Mouse (Mus musculus) MEL (cell line): Measurements from ENCODE around the gene Gga3. TPM values are rescaled to one million over a fixed set of nuclear protein-coding genes. Genes with fewer than 3 reads are reported as not detected.

Source experiments
- DNase-seq: peaks from one replicate; pipeline ENCODE4 v3.0.0; 2011; ENCODE audit warnings: low read depth, low spot score
- H3K27ac ChIP-seq: 2 replicates; pipeline ENCODE4 v1.5.1; 2012; ENCODE audit warnings: low read depth, mild to moderate bottlenecking, control low read depth, low read length, moderate library complexity; ENCODE audit not compliant: control insufficient read depth
- H3K27me3 ChIP-seq, 2 experiments: fragments of 150-350 bp in 1 of 2; sonication (generic) in 1 of 2; 2 replicates each; pipeline ENCODE4 v1.6.1; 2012; ENCODE audit warnings: low read length in 2 of 2, mild to moderate bottlenecking in 2 of 2, improper control_type of control experiment in 1 of 2, moderate library complexity in 1 of 2; ENCODE audit not compliant: insufficient read depth in 2 of 2, control insufficient read depth in 1 of 2
- H3K36me3 ChIP-seq, 2 experiments: 2 replicates each; pipeline ENCODE4 v1.6.1; 2012 to 2014; ENCODE audit warnings: low read length in 2 of 2, improper control_type of control experiment in 1 of 2, inconsistent platforms in 1 of 2, mild to moderate bottlenecking in 1 of 2; ENCODE audit not compliant: insufficient read depth in 2 of 2, control insufficient read depth in 1 of 2
- H3K4me1 ChIP-seq, 2 experiments: fragments of 150-350 bp in 1 of 2; sonication (generic) in 1 of 2; 2 replicates each; pipeline ENCODE4 v1.6.1; 2012; ENCODE audit warnings: low read length in 2 of 2, improper control_type of control experiment in 1 of 2, mild to moderate bottlenecking in 1 of 2; ENCODE audit not compliant: insufficient read depth in 2 of 2, control insufficient read depth in 1 of 2
- H3K4me3 ChIP-seq, 2 experiments: fragments of 150-350 bp in 1 of 2; sonication (generic) in 1 of 2; 2 replicates each; pipeline ENCODE4 v1.5.1; 2012; ENCODE audit warnings: low read depth in 2 of 2, low read length in 2 of 2, mild to moderate bottlenecking in 2 of 2, moderate library complexity in 2 of 2, control low read depth in 1 of 2, improper control_type of control experiment in 1 of 2; ENCODE audit not compliant: control insufficient read depth in 1 of 2, insufficient read depth in 1 of 2
- H3K79me2 ChIP-seq: 2 replicates; pipeline ENCODE4 v1.6.1; 2012; ENCODE audit warnings: mild to moderate bottlenecking, low read length, moderate library complexity; ENCODE audit not compliant: control insufficient read depth, poor library complexity, insufficient read depth
- H3K9ac ChIP-seq: 2 replicates; pipeline ENCODE4 v1.6.1; 2012; ENCODE audit warnings: low read depth, mild to moderate bottlenecking, control low read depth, low read length, moderate library complexity; ENCODE audit not compliant: control insufficient read depth, poor library complexity, severe bottlenecking
- H3K9me3 ChIP-seq: fragments of 150-350 bp; sonication (generic); replicated peaks from 2 replicates; pipeline ENCODE4 v1.6.1; 2012; ENCODE audit warnings: mild to moderate bottlenecking, low read length, improper control_type of control experiment, moderate library complexity; ENCODE audit not compliant: insufficient read depth
- BHLHE40 ChIP-seq: IDR thresholded peaks from 2 replicates; pipeline ENCODE4 v1.6.1; 2012; ENCODE audit warnings: low read depth, mild to moderate bottlenecking, inconsistent platforms, low read length, improper control_type of control experiment, borderline replicate concordance
- CHD1 ChIP-seq: IDR thresholded peaks from 2 replicates; pipeline ENCODE4 v1.6.1; 2012; ENCODE audit warnings: low read depth, mild to moderate bottlenecking, inconsistent platforms, low read length, improper control_type of control experiment
- CHD2 ChIP-seq: IDR thresholded peaks from 2 replicates; pipeline ENCODE4 v1.6.1; 2011; ENCODE audit warnings: low read length, improper control_type of control experiment
- CTCF ChIP-seq, 3 experiments: IDR thresholded peaks in 2 of 3; conservative IDR thresholded peaks in 1 of 3; 2 replicates each; pipeline ENCODE4 v1.5.1; 2011 to 2012; ENCODE audit warnings: low read length in 3 of 3, low read depth in 2 of 3, mild to moderate bottlenecking in 2 of 3, improper control_type of control experiment in 1 of 3, inconsistent platforms in 1 of 3, mixed read lengths in 1 of 3, moderate library complexity in 1 of 3; ENCODE audit not compliant: control insufficient read depth in 1 of 3, insufficient read depth in 1 of 3, poor library complexity in 1 of 3, severe bottlenecking in 1 of 3
- E2F4 ChIP-seq: IDR thresholded peaks from 2 replicates; pipeline ENCODE4 v1.6.1; 2011; ENCODE audit warnings: low read depth, low read length, improper control_type of control experiment, borderline replicate concordance
- ELF1 ChIP-seq: IDR thresholded peaks from 2 replicates; pipeline ENCODE4 v1.6.1; 2014; ENCODE audit warnings: low read depth, mild to moderate bottlenecking, inconsistent platforms, low read length, improper control_type of control experiment, moderate library complexity
- EP300 ChIP-seq, 2 experiments: IDR thresholded peaks; 2 replicates each; pipeline ENCODE4 v1.6.1; 2011; ENCODE audit warnings: improper control_type of control experiment in 2 of 2, low read length in 2 of 2, low read depth in 1 of 2, mild to moderate bottlenecking in 1 of 2
- ETS1 ChIP-seq: IDR thresholded peaks from 2 replicates; pipeline ENCODE4 v1.6.1; 2012; ENCODE audit warnings: low read depth, mild to moderate bottlenecking, inconsistent platforms, low read length, improper control_type of control experiment, moderate library complexity
- GATA1 ChIP-seq: IDR thresholded peaks from 2 replicates; pipeline ENCODE4 v1.6.1; 2011; ENCODE audit warnings: low read depth, low read length, improper control_type of control experiment
- HCFC1 ChIP-seq: IDR thresholded peaks from 2 replicates; pipeline ENCODE4 v1.6.1; 2012; ENCODE audit warnings: low read depth, mild to moderate bottlenecking, inconsistent platforms, low read length, improper control_type of control experiment, moderate library complexity
- JUND ChIP-seq: IDR thresholded peaks from 2 replicates; pipeline ENCODE4 v1.6.1; 2011; ENCODE audit warnings: low read depth, mild to moderate bottlenecking, improper control_type of control experiment, low read length
- MAFK ChIP-seq: IDR thresholded peaks from 2 replicates; pipeline ENCODE4 v1.6.1; 2011; ENCODE audit warnings: low read depth, mild to moderate bottlenecking, low read length, improper control_type of control experiment, borderline replicate concordance
- MAX ChIP-seq: IDR thresholded peaks from 2 replicates; pipeline ENCODE4 v1.6.1; 2011; ENCODE audit warnings: low read length, improper control_type of control experiment
- MAZ ChIP-seq: IDR thresholded peaks from 2 replicates; pipeline ENCODE4 v1.6.1; 2012; ENCODE audit warnings: low read depth, mild to moderate bottlenecking, inconsistent platforms, low read length, improper control_type of control experiment
- MEF2A ChIP-seq: IDR thresholded peaks from 2 replicates; pipeline ENCODE4 v1.6.1; 2014; ENCODE audit warnings: low read depth, mild to moderate bottlenecking, inconsistent platforms, low read length, improper control_type of control experiment; ENCODE audit not compliant: poor library complexity, insufficient replicate concordance, severe bottlenecking; ENCODE audit errors: extremely low read depth
- MXI1 ChIP-seq: IDR thresholded peaks from 2 replicates; pipeline ENCODE4 v1.6.1; 2011; ENCODE audit warnings: mild to moderate bottlenecking, low read depth, low read length, improper control_type of control experiment
- MYB ChIP-seq: IDR thresholded peaks from 2 replicates; pipeline ENCODE4 v1.6.1; 2011; ENCODE audit warnings: mild to moderate bottlenecking, low read depth, low read length, improper control_type of control experiment
- MYC ChIP-seq: IDR thresholded peaks from 2 replicates; pipeline ENCODE4 v1.6.1; 2011; ENCODE audit warnings: low read depth, mild to moderate bottlenecking, low read length, improper control_type of control experiment, moderate library complexity
- NELFE ChIP-seq: IDR thresholded peaks from 2 replicates; pipeline ENCODE4 v1.6.1; 2011; ENCODE audit warnings: low read depth, low read length, improper control_type of control experiment
- NRF1 ChIP-seq: IDR thresholded peaks from 2 replicates; pipeline ENCODE4 v1.6.1; 2014; ENCODE audit warnings: low read depth, mild to moderate bottlenecking, inconsistent platforms, low read length, improper control_type of control experiment, moderate library complexity; ENCODE audit not compliant: poor library complexity, insufficient read depth, severe bottlenecking
- POLR2A ChIP-seq, 2 experiments: IDR thresholded peaks; 2 replicates each; pipeline ENCODE4 v1.6.1; 2011 to 2012; ENCODE audit warnings: low read length in 2 of 2, mild to moderate bottlenecking in 2 of 2, control low read depth in 1 of 2, improper control_type of control experiment in 1 of 2, low read depth in 1 of 2, moderate library complexity in 1 of 2; ENCODE audit not compliant: control insufficient read depth in 1 of 2, insufficient read depth in 1 of 2, poor library complexity in 1 of 2
- POLR2AphosphoS2 ChIP-seq: IDR thresholded peaks from 2 replicates; pipeline ENCODE4 v1.6.1; 2011; ENCODE audit warnings: low read length, improper control_type of control experiment
- POLR2AphosphoS5 ChIP-seq: IDR thresholded peaks from 2 replicates; pipeline ENCODE4 v1.6.1; 2012; ENCODE audit warnings: low read depth, borderline replicate concordance, mild to moderate bottlenecking, inconsistent platforms, low read length, moderate library complexity, mixed read lengths
- RCOR1 ChIP-seq: IDR thresholded peaks from 2 replicates; pipeline ENCODE4 v1.6.1; 2012; ENCODE audit warnings: low read depth, mild to moderate bottlenecking, inconsistent platforms, low read length, improper control_type of control experiment
- SIN3A ChIP-seq: IDR thresholded peaks from 2 replicates; pipeline ENCODE4 v1.6.1; 2012; ENCODE audit warnings: low read length, improper control_type of control experiment, inconsistent platforms
- TAL1 ChIP-seq: IDR thresholded peaks from 2 replicates; pipeline ENCODE4 v1.6.1; 2012; ENCODE audit warnings: mild to moderate bottlenecking, inconsistent platforms, low read length, moderate library complexity, mixed read lengths
- TBP ChIP-seq: IDR thresholded peaks from 2 replicates; pipeline ENCODE4 v1.8.0; 2011; ENCODE audit warnings: low read depth, low read length, improper control_type of control experiment
- TCF12 ChIP-seq: IDR thresholded peaks from 2 replicates; pipeline ENCODE4 v1.6.1; 2014; ENCODE audit warnings: low read depth, mild to moderate bottlenecking, inconsistent platforms, low read length, improper control_type of control experiment, moderate library complexity
- UBTF ChIP-seq: IDR thresholded peaks from 2 replicates; pipeline ENCODE4 v1.6.1; 2012; ENCODE audit warnings: low read depth, mild to moderate bottlenecking, inconsistent platforms, low read length, improper control_type of control experiment, moderate library complexity, borderline replicate concordance; ENCODE audit not compliant: insufficient read depth
- USF1 ChIP-seq: IDR thresholded peaks from 2 replicates; pipeline ENCODE4 v1.6.1; 2014; ENCODE audit warnings: low read depth, mild to moderate bottlenecking, inconsistent platforms, low read length, improper control_type of control experiment, moderate library complexity
- ZC3H11A ChIP-seq: IDR thresholded peaks from 2 replicates; pipeline ENCODE4 v1.6.1; 2012; ENCODE audit warnings: low read depth, mild to moderate bottlenecking, inconsistent platforms, low read length, improper control_type of control experiment
- ZKSCAN1 ChIP-seq: IDR thresholded peaks from 2 replicates; pipeline ENCODE4 v1.6.1; 2012; ENCODE audit warnings: low read depth, mild to moderate bottlenecking, inconsistent platforms, low read length, improper control_type of control experiment, moderate library complexity
- ZMIZ1 ChIP-seq: IDR thresholded peaks from 2 replicates; pipeline ENCODE4 v1.6.1; 2012; ENCODE audit warnings: low read depth, mild to moderate bottlenecking, inconsistent platforms, low read length, improper control_type of control experiment, moderate library complexity
- ZNF384 ChIP-seq: IDR thresholded peaks from 2 replicates; pipeline ENCODE4 v1.6.1; 2012; ENCODE audit warnings: low read depth, mild to moderate bottlenecking, inconsistent platforms, low read length, improper control_type of control experiment
- polyA plus RNA-seq, 2 experiments: library from polyadenylated mRNA; stranded (reverse) in 1 of 2; unstranded in 1 of 2; fragments of >175 nt in 1 of 2; fragments of >200 nt in 1 of 2; gene quantifications; 2 replicates each; pipeline versions ENCODE4 v1.2.1 to v1.2.4; 2012; ENCODE audit warnings: low replicate concordance in 2 of 2, low read depth in 1 of 2; ENCODE audit not compliant: insufficient read length in 2 of 2, insufficient read depth in 1 of 2, missing spikeins in 1 of 2
- total RNA-seq: library from RNA; depleted of rRNA; stranded (reverse); fragments of 300-350 nt; gene quantifications from 2 replicates; pipeline ENCODE4 v1.2.3, GENCODE M21; 2012

Gene Gga3
- total and polyA plus RNA-seq, 3 experiments, result 28.6 to 59.9 TPM; not detected in 1

DNA sequence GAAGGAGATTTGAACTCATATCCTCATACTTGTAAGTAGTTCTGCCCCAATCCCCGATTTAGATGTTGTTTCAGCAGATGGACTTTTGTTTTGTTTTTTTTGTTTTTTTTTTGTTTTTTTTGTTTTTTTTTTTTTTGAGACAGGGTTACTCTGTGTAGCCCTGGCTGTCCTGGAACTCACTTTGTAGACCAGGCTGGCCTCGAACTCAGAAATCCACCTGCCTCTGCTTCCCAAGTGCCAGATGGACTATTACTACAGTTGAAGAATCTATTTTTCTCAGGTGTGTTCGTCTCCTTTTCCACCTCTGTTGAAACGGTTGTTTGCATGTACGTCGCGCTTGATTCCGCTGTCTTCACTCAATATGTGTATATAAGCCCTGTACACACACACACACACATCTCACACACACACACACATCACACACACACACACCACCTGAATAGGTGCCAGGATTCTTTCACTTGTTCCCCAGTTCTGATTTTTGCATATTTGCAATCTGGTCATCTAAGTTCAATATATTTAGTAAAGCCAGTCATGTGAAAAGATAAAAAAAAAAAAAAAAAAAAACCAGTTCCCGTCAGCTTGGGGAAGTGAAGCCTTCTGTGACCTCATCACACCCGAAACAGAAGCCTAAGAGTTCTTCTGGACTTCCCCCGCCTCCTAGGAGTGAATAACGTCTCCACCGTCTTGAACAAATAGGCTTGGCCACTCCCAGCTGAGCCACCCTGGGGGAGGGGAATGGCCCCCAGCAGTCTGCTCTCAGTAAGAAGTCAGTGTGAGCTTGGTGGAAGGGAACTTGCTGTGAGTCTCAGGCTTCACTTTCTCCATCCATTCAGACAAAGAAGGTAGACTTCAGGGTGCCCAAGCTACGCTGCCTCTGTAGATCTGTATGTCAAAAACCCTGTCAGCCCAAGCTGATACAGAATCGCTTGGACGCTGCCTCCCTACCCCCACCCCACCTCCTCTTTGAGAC is 27.0 kb upstream of the Gga3 start:
- TF ChIP-seq UBTF (no peak), POLR2A (IDR thresholded peaks at IDR 0.05; ENCODE audit: control insufficient read depth in 1 of 2, insufficient read depth in 1 of 2, low read depth in 1 of 2, low read length in 2 of 2, poor library complexity in 1 of 2) (peak in 1 of 2 experiments; percentile 58; a peak in 2 of 4 replicates), POLR2AphosphoS2 (0 out of 2 replicates have a peak, but pooled peaks have one; percentile 31), ZNF384 (peak; percentile 99), BHLHE40 (no peak), EP300 (IDR thresholded peaks at IDR 0.05; ENCODE audit: low read depth in 1 of 2, low read length in 2 of 2) (peak; percentile 52 to 58; a peak in 3 of 4 replicates), SIN3A (peak; percentile 76; the same call in 1 of the 2 replicates), MEF2A (no peak), GATA1 (peak; percentile 80), USF1 (peak; percentile 51), MAFK (no peak), ETS1 (peak; percentile 91), JUND (no peak), MAZ (peak; percentile 95), HCFC1 (peak; percentile 79), TCF12 (peak; percentile 32; the same call in 1 of the 2 replicates), TBP (peak; percentile 55), CHD2 (peak; percentile 39; the same call in 1 of the 2 replicates), CHD1 (0 out of 2 replicates have a peak, but pooled peaks have one; percentile 54), ZMIZ1 (peak; percentile 47; the same call in 1 of the 2 replicates), E2F4 (no peak), MAX (peak; percentile 48; the same call in 1 of the 2 replicates), MYC (no peak), POLR2AphosphoS5 (no peak), NELFE (peak; percentile 49; the same call in 1 of the 2 replicates), ELF1 (0 out of 2 replicates have a peak, but pooled peaks have one; percentile 15), ZC3H11A (no peak), ZKSCAN1 (peak; percentile 74; the same call in 1 of the 2 replicates), NRF1 (no peak), TAL1 (no peak), RCOR1 (peak; percentile 94), CTCF (IDR thresholded peaks at IDR 0.05 in 2 of 3, conservative IDR thresholded peaks at IDR 0.05 in 1 of 3; ENCODE audit: control insufficient read depth in 1 of 3, insufficient read depth in 1 of 3, low read depth in 2 of 3, low read length in 3 of 3, poor library complexity in 1 of 3, severe bottlenecking in 1 of 3) (no peak), MXI1 (peak; percentile 58), MYB (peak; percentile 44)
- Histone ChIP-seq H3K4me3 (peak overlapping the region; percentile 47 to 49), H3K79me2 (peaks cover 18% of the 10 kb centered on the region), H3K9me3 (no peaks in the 10 kb centered on the region), H3K27ac (peak overlapping the region; percentile 91), H3K27me3 (no peaks in the 10 kb centered on the region), H3K4me1 (peaks cover 6 to 29% of the 10 kb centered on the region in 2 experiments), H3K9ac (peak overlapping the region; percentile 63), H3K36me3 (peaks cover 0 to 9% of the 10 kb centered on the region in 2 experiments; a peak in 2 of 4 replicates)
- peak; percentile 93 for DNase-seq
